Mouse (Mus musculus): ENCODE results near the gene Ntng1. TPM values are rescaled to one million over a fixed set of nuclear protein-coding genes. Genes with fewer than 3 reads are reported as not detected.

Ntng1 gene
- polyA plus RNA-seq, 1 experiment from 2014 or later: 0.11 TPM

Other genes starting within 250 kb of the Ntng1 start
- 11.2 and 13.1 TPM in 2 replicates for gene Prmt6, start 107.0 kb upstream of the Ntng1 start, polyA plus RNA-seq (2015; fragmentation: Nextera tagmentation; extraction: Ambion mirVana)